Mouse (Mus musculus) G1E-ER4 (cell line): ENCODE data around the gene Clvs2. TPM values are rescaled to one million over a fixed set of nuclear protein-coding genes. Genes with fewer than 3 reads are reported as not detected.

Source experiments
- GATA1 ChIP-seq: IDR thresholded peaks from one replicate; pipeline ENCODE4 v1.8.0; 2012; ENCODE audit warnings: low read length, inconsistent platforms
- polyA plus RNA-seq: library from polyadenylated mRNA; stranded (reverse); fragments of >175 nt; gene quantifications from 2 replicates; pipeline ENCODE4 v1.2.3, GENCODE M21; 2012

The Clvs2 gene
- not detected in 2 replicates for polyA plus RNA-seq

- TF ChIP-seq GATA1: no peak
Measured at GRCm38 (mm10) chr10:33624131-33624879, at the start of gene Clvs2. Gene Clvs2 (minus strand): TSS chr10:33624769.

- TF ChIP-seq GATA1: no peak
Measured at GRCm38 (mm10) chr10:33653142-33653541, 28.6 kb upstream of the Clvs2 start.

GRCm38 (mm10) chr10:33623577-33623991 lies 985 bp downstream of the Clvs2 start:
- TF ChIP-seq GATA1: no peak

GRCm38 (mm10) chr10:33622700-33623099 lies 1.9 kb downstream of the Clvs2 start:
- no peak for TF ChIP-seq GATA1

GRCm38 (mm10) chr10:33616207-33616606 lies 8.4 kb downstream of the Clvs2 start:
- TF ChIP-seq GATA1: no peak

GRCm38 (mm10) chr10:33613197-33613596 lies 11.4 kb downstream of the Clvs2 start:
- no peak for TF ChIP-seq GATA1

GRCm38 (mm10) chr10:33592732-33593131 lies 31.8 kb downstream of the Clvs2 start:
- no peak for TF ChIP-seq GATA1

- no peak for TF ChIP-seq GATA1
Measured at GRCm38 (mm10) chr10:33588800-33589199, 35.8 kb downstream of the Clvs2 start.

GRCm38 (mm10) chr10:33587118-33587517 lies 37.5 kb downstream of the Clvs2 start:
- TF ChIP-seq GATA1: no peak

GRCm38 (mm10) chr10:33558081-33558480 lies 66.5 kb downstream of the Clvs2 start:
- no peak for TF ChIP-seq GATA1

GRCm38 (mm10) chr10:33540331-33540730 lies 84.2 kb downstream of the Clvs2 start:
- no peak for TF ChIP-seq GATA1

Other genes with a start within 250 kb of the Clvs2 start
- gene Sult3a2, start 161.9 kb upstream of the Clvs2 start, polyA plus RNA-seq: not detected in 2 replicates
- not detected in 2 replicates for gene Sult3a1, start 233.0 kb upstream of the Clvs2 start, polyA plus RNA-seq